Mouse (Mus musculus): ENCODE data around the gene Ccdc191.

DNA sequence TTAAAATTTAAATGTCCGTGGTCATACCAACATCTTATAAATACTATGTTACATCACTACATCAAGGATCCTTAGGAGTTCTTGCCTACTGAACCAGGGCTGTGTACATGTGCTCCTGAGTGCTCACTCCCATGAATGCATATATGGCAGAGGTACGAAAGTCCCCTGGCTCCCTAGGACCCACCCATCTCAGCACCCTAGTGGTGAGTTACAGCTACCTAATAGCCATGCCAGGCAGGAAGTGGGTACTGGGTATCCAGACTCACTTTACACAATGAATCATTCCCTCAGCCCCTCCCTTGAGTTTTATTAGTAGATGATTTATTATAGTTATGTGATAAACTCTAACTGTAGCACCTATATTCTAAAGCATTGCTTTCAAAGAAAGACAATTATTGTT, 7.3 kb upstream of the Ccdc191 start:
- no peak for TF ChIP-seq CTCF (IDR thresholded peaks at IDR 0.05; ENCODE audit: control insufficient read depth, insufficient read depth, insufficient replicate concordance, low read depth, low read length)
- TF ChIP-seq POLR2A (IDR thresholded peaks at IDR 0.05; ENCODE audit: control insufficient read depth, low read depth, low read length), result no peak

All from testis, adult 2 months (tissue).